Mouse (Mus musculus) midbrain, postnatal 0 days (tissue): ENCODE data around the gene Ogn. TPM values are rescaled to one million over a fixed set of nuclear protein-coding genes. Genes with fewer than 3 reads are reported as not detected.

Experiments used
- ATAC-seq: fragments of 200-750 bp; cut with Nextera tagmentation; 2 replicates; pipeline ENCODE4 v1.8.0; 2017; ENCODE audit warnings: moderate number of reproducible peaks, mild to moderate bottlenecking, moderate TSS enrichment, moderate library complexity; ENCODE audit not compliant: low FRiP score
- DNase-seq: peaks from one replicate; pipeline ENCODE4 v3.0.0-alpha.2; 2015; ENCODE audit warnings: low spot score
- H3K27ac ChIP-seq: fragments of 300-500 bp; sonication (generic); 2 replicates; pipeline ENCODE4 v1.5.1; 2014; ENCODE audit warnings: low read depth, mild to moderate bottlenecking, low read length, mixed read lengths
- H3K27me3 ChIP-seq: fragments of 300-500 bp; sonication (generic); 2 replicates; pipeline ENCODE4 v1.6.1; 2014; ENCODE audit warnings: low read length, control low read depth, mixed read lengths; ENCODE audit not compliant: insufficient read depth
- H3K36me3 ChIP-seq: fragments of 300-500 bp; sonication (generic); 2 replicates; pipeline ENCODE4 v1.6.1; 2014; ENCODE audit warnings: low read length, control low read depth, mixed read lengths; ENCODE audit not compliant: insufficient read depth
- H3K4me1 ChIP-seq: fragments of 300-500 bp; sonication (generic); 2 replicates; pipeline ENCODE4 v1.6.1; 2014; ENCODE audit warnings: mild to moderate bottlenecking, control low read depth, antibody characterized with exemption, low read length, mixed read lengths; ENCODE audit not compliant: insufficient read depth
- H3K4me2 ChIP-seq: fragments of 300-500 bp; sonication (generic); 2 replicates; pipeline ENCODE4 v1.6.1; 2014; ENCODE audit warnings: low read depth, mild to moderate bottlenecking, low read length, mixed read lengths; ENCODE audit not compliant: poor library complexity, severe bottlenecking
- H3K4me3 ChIP-seq: fragments of 300-500 bp; sonication (generic); 2 replicates; pipeline ENCODE4 v1.5.1; 2014; ENCODE audit warnings: low read depth, mild to moderate bottlenecking, low read length, moderate library complexity
- H3K9ac ChIP-seq: fragments of 300-500 bp; sonication (generic); replicated peaks from 2 replicates; pipeline ENCODE4 v1.6.1; 2014; ENCODE audit warnings: mild to moderate bottlenecking, low read length, moderate library complexity, mixed read lengths; ENCODE audit not compliant: poor library complexity, severe bottlenecking
- H3K9me3 ChIP-seq: fragments of 300-500 bp; sonication (generic); 2 replicates; pipeline ENCODE4 v1.6.1; 2016; ENCODE audit warnings: low read length, control low read depth
- CTCF ChIP-seq: IDR thresholded peaks from 2 replicates; pipeline ENCODE4 v1.5.1; 2016; ENCODE audit warnings: antibody characterized with exemption, mild to moderate bottlenecking
- WGBS: fragments of 180-500 bp; shearing (Covaris S2); extraction: QIAGEN DNeasy Blood & Tissue Kit; methylation state at CpG from one replicate; pipeline ENCODE4 v1.1.7; 2014; 5-methylcytosine and 5-hydroxymethylcytosine counted together
- polyA plus RNA-seq: library from polyadenylated mRNA; unstranded; fragments of >200 nt; fragmentation: Nextera tagmentation; extraction: Ambion mirVana; gene quantifications from 2 replicates; pipeline ENCODE4 v1.2.1, GENCODE M21; 2015
- total RNA-seq: library from RNA; depleted of rRNA; stranded (reverse); fragments of >200 nt; gene quantifications from 2 replicates; pipeline ENCODE4 v1.2.3, GENCODE M21; 2014; rRNA removed

Ogn gene
- total and polyA plus RNA-seq, 2 experiments from 2014 or later, result 15.5 to 20.7 TPM

DNA sequence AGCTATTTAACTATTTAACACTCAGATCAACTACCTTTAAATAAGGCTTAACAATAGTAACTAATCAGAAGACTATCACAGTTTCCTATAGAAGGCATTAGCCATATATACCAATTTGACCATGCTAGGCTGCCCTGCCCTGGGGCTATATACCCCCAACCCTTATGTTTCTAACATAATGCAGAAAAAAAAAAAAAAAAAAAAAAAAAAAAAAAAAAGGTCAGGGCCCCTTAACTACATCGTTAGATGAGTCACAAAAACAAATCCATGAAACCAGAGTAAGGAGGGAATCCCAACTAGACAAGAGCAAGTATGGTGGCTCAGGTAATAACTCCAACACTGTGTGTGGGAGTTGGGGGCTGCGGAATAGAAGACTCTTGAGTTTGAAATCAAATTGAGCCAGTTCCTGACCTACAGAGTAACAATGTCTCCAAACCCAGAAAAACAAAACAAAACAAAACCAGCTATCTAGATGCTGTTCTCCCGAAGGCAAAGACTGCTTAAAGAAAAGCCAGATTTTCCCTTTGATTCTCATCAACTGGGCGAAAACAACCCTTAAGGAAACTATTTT is 44.0 kb downstream of the Ogn start:
- DNase-seq (no peak), ATAC-seq (no peak)
- H3K36me3 ChIP-seq, result no peaks in the 10 kb centered on the region
- H3K27ac ChIP-seq, result no peak overlapping the region
- no peaks in the 10 kb centered on the region for H3K9me3 ChIP-seq
- 0 out of 2 replicates have a peak overlapping the region, but pooled peaks have one; percentile 33 for H3K9ac ChIP-seq
- WGBS, result 2% methylated on average over 4 of the region's 4 CpGs
- H3K4me3 ChIP-seq, result peak overlapping the region; percentile 78
- H3K4me2 ChIP-seq, result peak overlapping the region; percentile 90
- 0 out of 2 replicates have a peak, but pooled peaks cover 4% of the 10 kb centered on the region for H3K4me1 ChIP-seq
- H3K27me3 ChIP-seq, result no peaks in the 10 kb centered on the region
- no peak for TF ChIP-seq CTCF

DNA sequence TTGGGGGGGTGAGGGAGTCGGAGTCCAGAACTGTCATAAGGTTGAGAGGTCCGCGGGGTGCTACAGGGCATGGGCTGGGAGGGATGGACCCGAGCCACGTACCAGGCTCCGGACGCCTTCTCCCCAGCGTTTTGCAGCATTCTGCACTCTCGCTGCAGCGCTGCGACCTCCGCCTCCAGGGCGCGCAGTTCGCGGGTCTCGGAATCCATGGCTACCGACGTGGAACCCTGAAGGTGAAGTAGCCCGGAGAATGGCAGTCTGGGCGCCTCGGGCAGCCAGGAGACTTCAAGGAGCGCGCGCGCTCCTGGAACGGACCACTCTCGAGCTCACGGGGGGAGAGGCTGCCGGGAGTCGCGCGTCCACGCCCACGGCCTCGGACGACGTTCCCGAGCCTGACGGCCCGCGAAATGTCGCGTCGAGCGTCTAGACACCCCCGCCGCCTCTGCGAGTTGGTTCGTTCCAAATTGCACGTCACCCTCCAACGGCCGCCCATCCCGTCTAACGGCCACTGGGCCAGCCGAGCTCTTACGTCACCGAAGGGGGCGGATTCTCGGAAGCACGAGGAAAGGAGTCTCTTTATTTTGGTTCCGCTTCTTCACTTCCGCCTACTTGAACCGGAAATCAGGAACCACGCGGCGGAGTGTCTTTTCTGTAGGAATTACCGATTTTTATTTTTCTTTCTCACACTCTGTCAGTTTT is 44.8 kb downstream of the Ogn start, which contains the start of the genes Cenpp and Nol8:
Gene Cenpp (minus strand): TSS at position 305 of the 699 bp plus-strand sequence.
Gene Nol8 (plus strand): TSS at position 598 of the 699 bp plus-strand sequence.
- Histone ChIP-seq H3K4me3 (peak within 1 kb of the TSS; percentile 78), H3K4me1 (0 out of 2 replicates have a peak, but pooled peaks cover 4% of the 10 kb centered on the region), H3K27me3 (no peaks in the 10 kb centered on the region), H3K27ac (0 out of 2 replicates have a peak within 1 kb of the TSS, but pooled peaks have one; percentile 32), H3K9me3 (no peaks in the 10 kb centered on the region), H3K36me3 (no peaks in the 10 kb centered on the region), H3K9ac (peak within 1 kb of the TSS; percentile 65), H3K4me2 (peak within 1 kb of the TSS; percentile 90)
- WGBS, result under 1% methylated on average over 68 of the region's 68 CpGs
- ATAC-seq, result peak; percentile 99
- peak; percentile 41 for TF ChIP-seq CTCF
- DNase-seq, result peak; percentile 99

DNA sequence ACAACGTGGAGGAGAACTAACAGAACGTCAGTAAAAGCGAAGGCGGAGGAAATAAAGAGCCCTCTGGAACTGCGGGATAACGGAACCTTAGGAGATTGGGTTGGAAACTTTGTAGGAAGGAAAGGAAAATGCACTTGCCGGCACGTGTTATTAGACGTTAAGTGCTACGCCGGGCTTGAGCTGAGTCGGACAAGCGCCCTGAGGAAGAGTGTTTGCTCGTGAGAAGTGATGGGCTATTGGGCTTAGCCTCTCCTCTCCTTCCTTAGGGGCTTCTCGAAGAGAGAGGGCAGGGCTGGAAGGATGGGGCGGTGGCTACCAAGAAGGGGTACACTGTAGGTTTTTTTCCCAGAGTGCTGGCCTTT is 45.3 kb downstream of the Ogn start:
- Histone ChIP-seq H3K27ac (0 out of 2 replicates have a peak overlapping the region, but pooled peaks have one; percentile 32), H3K4me3 (peak overlapping the region; percentile 78), H3K4me2 (peak overlapping the region; percentile 75), H3K9me3 (no peaks in the 10 kb centered on the region), H3K27me3 (no peaks in the 10 kb centered on the region), H3K36me3 (no peaks in the 10 kb centered on the region), H3K4me1 (0 out of 2 replicates have a peak, but pooled peaks cover 4% of the 10 kb centered on the region), H3K9ac (peak overlapping the region; percentile 65)
- WGBS, result 1% methylated on average over 16 of the region's 16 CpGs
- DNase-seq (no peak), ATAC-seq (peak; percentile 89)
- no peak for TF ChIP-seq CTCF

Other genes starting within 250 kb of the Ogn start
- 11.9 TPM in 2 replicates for gene Ippk, start 186.8 kb upstream of the Ogn start, total RNA-seq
- 10.4 and 10.9 TPM in 2 replicates for gene Ippk, start 186.8 kb upstream of the Ogn start, polyA plus RNA-seq
- gene Tes3-ps, start 114.7 kb upstream of the Ogn start, total RNA-seq, result 0.14 and 0.38 TPM in 2 replicates
- gene Tes3-ps, start 114.7 kb upstream of the Ogn start, polyA plus RNA-seq, result 0.34 and 0.70 TPM in 2 replicates
- gene Ecm2, start 103.2 kb upstream of the Ogn start, total RNA-seq, result 2.4 and 2.7 TPM in 2 replicates
- 1.3 and 1.4 TPM in 2 replicates for gene Ecm2, start 103.2 kb upstream of the Ogn start, polyA plus RNA-seq
- 0.71 and 1.6 TPM in 2 replicates for gene Aspn, start 63.6 kb upstream of the Ogn start, total RNA-seq
- 0.74 and 0.80 TPM in 2 replicates for gene Aspn, start 63.6 kb upstream of the Ogn start, polyA plus RNA-seq
- gene Omd, start 25.6 kb upstream of the Ogn start, total RNA-seq, result 0.61 and 1.1 TPM in 2 replicates
- gene Omd, start 25.6 kb upstream of the Ogn start, polyA plus RNA-seq, result 1.1 and 1.6 TPM in 2 replicates
- 1.3 and 9.3 TPM in 2 replicates for gene Cenpp, start 44.7 kb downstream of the Ogn start, total RNA-seq
- gene Cenpp, start 44.7 kb downstream of the Ogn start, polyA plus RNA-seq, result 6.9 and 7.1 TPM in 2 replicates
- 9.2 and 12.0 TPM in 2 replicates for gene Nol8, start 45.0 kb downstream of the Ogn start, total RNA-seq
- gene Nol8, start 45.0 kb downstream of the Ogn start, polyA plus RNA-seq, result 10.8 TPM in 2 replicates
- gene Iars, start 74.1 kb downstream of the Ogn start, total RNA-seq, result 30.6 and 33.4 TPM in 2 replicates
- 19.2 and 19.8 TPM in 2 replicates for gene Iars, start 74.1 kb downstream of the Ogn start, polyA plus RNA-seq
- not detected in 2 replicates for gene Gm30302, start 191.0 kb downstream of the Ogn start, total RNA-seq
- gene Gm30302, start 191.0 kb downstream of the Ogn start, polyA plus RNA-seq, result not detected in 2 replicates